Mouse (Mus musculus) heart, adult 2 months (tissue): ENCODE results near the gene Ubac2.

Source experiments
- CTCF ChIP-seq: fragments of 200-600 bp; IDR thresholded peaks from 2 replicates; pipeline ENCODE4 v1.8.1; 2022; ENCODE audit warnings: antibody characterized with exemption, mild to moderate bottlenecking, moderate library complexity
- EP300 ChIP-seq: fragments of 200-500 bp; IDR thresholded peaks from 2 replicates; pipeline ENCODE4 v1.6.1; 2011; ENCODE audit warnings: low read depth, low read length, control low read depth; ENCODE audit not compliant: insufficient read depth
- POLR2A ChIP-seq: fragments of 200-500 bp; IDR thresholded peaks from 2 replicates; pipeline ENCODE4 v1.6.1; 2011; ENCODE audit warnings: mild to moderate bottlenecking, low read depth, low read length, control low read depth; ENCODE audit not compliant: insufficient read depth

DNA sequence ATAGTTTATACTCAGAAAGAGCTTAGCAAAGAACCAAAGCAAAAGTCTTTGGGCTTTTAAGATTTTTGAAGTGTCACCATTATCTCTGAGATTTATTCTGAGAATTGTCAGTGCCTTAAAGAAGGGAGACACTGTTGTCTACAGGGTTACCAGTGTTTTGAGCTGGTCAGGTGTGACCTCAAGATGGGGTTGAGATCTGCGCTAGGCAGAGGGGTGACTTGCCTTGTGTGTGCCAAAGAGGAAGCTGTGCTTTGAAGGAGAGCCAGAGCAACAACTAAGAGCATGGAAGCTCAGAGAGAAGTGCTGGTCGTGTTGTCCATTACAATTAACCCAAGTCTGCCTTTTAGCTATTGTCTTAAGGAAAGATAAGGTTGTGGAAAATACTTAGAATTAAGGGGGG lies 82.1 kb downstream of the Ubac2 start:
- no peak for TF ChIP-seq POLR2A
- TF ChIP-seq CTCF = no peak
- TF ChIP-seq EP300 = no peak
